Mouse (Mus musculus) intestine, postnatal 0 days (tissue): Measurements from ENCODE around the gene Nod2. TPM values are rescaled to one million over a fixed set of nuclear protein-coding genes. Genes with fewer than 3 reads are reported as not detected.
"Not testable (repeated sequence)": the region's sequence is repeated elsewhere in the genome, so short reads cannot be mapped to it uniquely, and the experiment has no call there.

Experiments
- ATAC-seq: fragments of 200-750 bp; cut with Nextera tagmentation; 2 replicates; pipeline ENCODE4 v1.8.0; 2017; ENCODE audit warnings: mild to moderate bottlenecking, moderate TSS enrichment, moderate library complexity
- H3K27ac ChIP-seq: fragments of 300-500 bp; sonication (generic); 2 replicates; pipeline ENCODE4 v1.5.1; 2014; ENCODE audit warnings: mild to moderate bottlenecking, low read depth, low read length, moderate library complexity
- H3K27me3 ChIP-seq: fragments of 300-500 bp; sonication (generic); replicated peaks from 2 replicates; pipeline ENCODE4 v1.6.1; 2014; ENCODE audit warnings: low read length, mixed read lengths; ENCODE audit not compliant: control insufficient read depth, insufficient read depth
- H3K36me3 ChIP-seq: fragments of 300-500 bp; sonication (generic); 2 replicates; pipeline ENCODE4 v1.6.1; 2014; ENCODE audit warnings: mild to moderate bottlenecking, moderate library complexity; ENCODE audit not compliant: control insufficient read depth, insufficient read depth
- H3K4me1 ChIP-seq: fragments of 300-500 bp; sonication (generic); replicated peaks from 2 replicates; pipeline ENCODE4 v1.6.1; 2014; ENCODE audit warnings: antibody characterized with exemption, low read length, mixed read lengths; ENCODE audit not compliant: control insufficient read depth, insufficient read depth
- H3K4me2 ChIP-seq: fragments of 300-500 bp; sonication (generic); replicated peaks from 2 replicates; pipeline ENCODE4 v1.6.1; 2014; ENCODE audit warnings: low read depth, mild to moderate bottlenecking, moderate library complexity
- H3K4me3 ChIP-seq: fragments of 300-500 bp; sonication (generic); 2 replicates; pipeline ENCODE4 v1.5.1; 2014; ENCODE audit warnings: low read depth, low read length
- H3K9ac ChIP-seq: fragments of 300-500 bp; sonication (generic); 2 replicates; pipeline ENCODE4 v1.6.1; 2014; ENCODE audit warnings: mild to moderate bottlenecking, low read depth, low read length
- H3K9me3 ChIP-seq: fragments of 300-500 bp; sonication (generic); 2 replicates; pipeline ENCODE4 v1.6.1; 2016; ENCODE audit warnings: mixed run types; ENCODE audit not compliant: control insufficient read depth
- CTCF ChIP-seq: sonication (generic); IDR thresholded peaks from 2 replicates; pipeline ENCODE4 v1.5.1; 2016; ENCODE audit warnings: low read depth, mild to moderate bottlenecking, control low read depth, antibody characterized with exemption, moderate library complexity
- WGBS: fragments of 180-500 bp; shearing (Covaris S2); extraction: QIAGEN DNeasy Blood & Tissue Kit; methylation state at CpG from one replicate; pipeline ENCODE4 v1.1.7; 2014; 5-methylcytosine and 5-hydroxymethylcytosine counted together
- polyA plus RNA-seq: library from polyadenylated mRNA; unstranded; fragments of >200 nt; fragmentation: Nextera tagmentation; extraction: Ambion mirVana; gene quantifications from 2 replicates; pipeline ENCODE4 v1.2.1, GENCODE M21; 2015

Nod2 gene
- polyA plus RNA-seq, 1 experiment from 2014 or later: 0.22 TPM

DNA sequence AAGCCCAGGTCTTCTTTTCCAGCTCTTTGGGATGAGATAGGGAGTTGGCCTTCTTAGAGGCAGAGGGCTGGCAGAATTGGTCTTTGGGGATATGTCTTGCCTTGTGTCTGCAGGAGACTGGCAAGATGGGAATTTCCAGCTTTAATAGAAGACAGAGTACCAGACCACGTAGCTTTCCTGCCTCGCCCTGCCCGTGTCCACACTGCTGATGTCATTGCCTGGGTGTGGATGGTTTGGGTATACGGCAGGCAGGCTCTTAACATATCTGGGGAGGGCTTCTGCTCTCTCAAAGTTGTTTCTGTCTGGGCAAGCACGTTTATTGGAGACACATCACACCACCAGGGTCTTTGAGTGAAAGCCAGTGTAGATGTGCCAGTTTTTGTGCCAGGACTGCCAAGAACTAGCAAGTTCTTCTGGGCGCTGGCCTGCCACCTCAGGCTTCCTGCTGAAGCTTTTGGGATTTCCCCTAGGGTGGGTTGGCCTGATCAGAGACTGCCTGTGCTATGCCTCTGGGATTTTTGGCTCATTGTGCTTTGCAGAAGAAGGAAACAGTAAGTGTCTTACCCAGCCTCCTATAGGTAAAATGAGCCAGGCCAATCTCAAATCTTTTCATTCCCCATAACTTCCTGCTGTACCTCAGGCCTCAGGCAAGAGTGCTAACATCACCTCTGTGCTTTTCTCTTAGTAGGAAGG lies 3.0 kb downstream of the Nod2 start:
- Histone ChIP-seq H3K36me3 (no peaks in the 10 kb centered on the region), H3K27ac (no peak overlapping the region), H3K4me2 (no peak overlapping the region), H3K9me3 (no peaks in the 10 kb centered on the region), H3K27me3 (no peaks in the 10 kb centered on the region), H3K4me1 (peaks cover 10% of the 10 kb centered on the region; the same call in 1 of the 2 replicates), H3K9ac (no peak overlapping the region), H3K4me3 (no peak overlapping the region)
- WGBS: 55% methylated on average over 6 of the region's 6 CpGs
- TF ChIP-seq CTCF: no peak
- no peak for ATAC-seq

DNA sequence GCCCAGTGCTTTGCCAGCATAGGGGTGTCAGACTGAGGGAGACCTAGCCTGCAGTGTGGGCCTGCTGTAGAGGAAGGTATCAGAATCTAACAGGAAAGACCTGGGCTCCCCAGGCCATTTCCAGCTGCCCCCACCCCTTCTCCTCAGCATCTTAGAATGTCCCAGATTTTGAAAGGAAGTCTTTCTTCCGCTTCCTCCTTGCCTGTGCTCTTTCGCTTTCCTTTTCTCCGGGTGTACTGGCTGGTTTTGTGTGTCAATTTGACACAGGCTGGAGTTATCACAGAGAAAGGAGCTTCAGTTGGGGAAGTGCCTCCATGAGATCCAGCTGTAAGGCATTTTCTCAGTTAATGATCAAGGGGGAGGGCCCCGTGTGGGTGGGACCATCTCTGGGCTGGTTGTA lies 4.0 kb downstream of the Nod2 start:
- not testable (repeated sequence) for H3K4me2 ChIP-seq, H3K9ac ChIP-seq, ATAC-seq, H3K27me3 ChIP-seq, H3K36me3 ChIP-seq, H3K4me3 ChIP-seq, H3K27ac ChIP-seq, H3K9me3 ChIP-seq
- 52% methylated on average over 4 of the region's 4 CpGs for WGBS
- peaks cover 10% of the 10 kb centered on the region; the same call in 1 of the 2 replicates for H3K4me1 ChIP-seq

DNA sequence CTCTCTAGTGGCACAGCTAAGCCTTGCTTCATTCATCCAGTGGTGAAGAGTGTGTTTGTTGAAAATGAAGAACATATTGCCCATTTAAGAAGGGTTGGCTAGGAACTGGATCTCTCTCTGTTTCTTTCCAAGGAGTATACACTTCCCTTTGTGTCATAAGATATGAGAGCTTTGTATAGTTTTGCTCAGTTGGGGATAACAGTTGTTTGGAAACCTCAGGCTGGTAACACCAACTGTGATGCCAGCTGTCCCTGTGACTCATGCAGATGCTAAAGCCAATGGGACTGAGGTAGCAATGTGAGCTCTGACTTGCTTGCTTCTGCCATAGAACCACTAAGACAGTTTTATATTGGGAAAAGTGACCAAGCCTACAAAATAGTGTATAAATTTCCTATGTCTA lies 8.2 kb downstream of the Nod2 start:
- Histone ChIP-seq H3K4me3 (no peak overlapping the region), H3K9me3 (no peaks in the 10 kb centered on the region), H3K27me3 (no peaks in the 10 kb centered on the region), H3K27ac (no peak overlapping the region), H3K9ac (no peak overlapping the region), H3K4me2 (no peak overlapping the region), H3K4me1 (0 out of 2 replicates have a peak, but pooled peaks cover 3% of the 10 kb centered on the region), H3K36me3 (no peaks in the 10 kb centered on the region)
- ATAC-seq: no peak
- TF ChIP-seq CTCF: no peak

DNA sequence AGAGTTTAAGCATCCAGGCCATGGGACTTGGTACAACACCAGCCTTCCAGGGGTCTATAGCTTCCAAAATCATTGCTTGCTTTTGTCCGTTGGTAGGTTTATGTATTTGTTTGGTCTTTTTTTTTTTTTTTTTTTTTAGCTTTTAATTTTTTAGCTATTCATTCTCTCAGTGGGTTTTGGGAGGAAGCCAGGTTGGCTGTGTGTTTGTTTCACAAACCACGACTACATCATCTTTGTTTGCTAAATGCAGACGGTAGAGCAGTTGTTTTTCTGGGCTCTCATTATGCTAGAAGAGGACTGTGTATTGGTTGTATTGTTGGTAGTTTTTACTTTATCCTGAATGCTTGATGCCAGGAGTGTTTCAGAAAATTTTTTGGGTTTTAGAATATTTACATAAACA lies 12.8 kb downstream of the Nod2 start:
- no peaks in the 10 kb centered on the region for H3K9me3 ChIP-seq
- H3K4me3 ChIP-seq: no peak overlapping the region
- no peaks in the 10 kb centered on the region for H3K36me3 ChIP-seq
- no peaks in the 10 kb centered on the region for H3K4me1 ChIP-seq
- no peak overlapping the region for H3K27ac ChIP-seq
- no peak overlapping the region for H3K4me2 ChIP-seq
- no peak overlapping the region for H3K9ac ChIP-seq
- TF ChIP-seq CTCF: no peak
- H3K27me3 ChIP-seq: no peaks in the 10 kb centered on the region
- no peak for ATAC-seq
- 77% methylated on average over 3 of the region's 3 CpGs for WGBS

DNA sequence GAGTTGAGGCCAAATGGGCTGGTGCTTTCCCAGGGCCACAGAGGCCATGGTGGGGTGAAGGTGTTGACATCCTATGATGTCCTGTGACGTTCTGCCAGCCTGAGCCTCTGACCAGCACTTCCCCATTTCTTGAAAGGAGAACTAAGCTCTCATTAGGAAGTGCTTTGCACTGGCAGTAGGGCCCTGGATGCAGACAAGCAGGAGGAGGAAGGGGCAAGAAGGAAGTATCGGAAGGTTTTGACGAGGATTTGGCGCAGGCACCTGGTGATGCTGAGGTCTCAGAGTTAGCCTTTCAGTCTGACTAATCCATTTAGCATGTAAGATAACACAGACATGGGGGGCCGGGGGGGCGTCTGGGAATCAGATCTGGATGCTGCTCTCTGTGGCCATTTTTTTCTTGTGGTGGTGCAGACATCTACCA lies 15.3 kb downstream of the Nod2 start:
- TF ChIP-seq CTCF: no peak
- Histone ChIP-seq H3K4me2 (no peak overlapping the region), H3K27ac (no peak overlapping the region), H3K9me3 (no peaks in the 10 kb centered on the region), H3K9ac (no peak overlapping the region), H3K27me3 (no peaks in the 10 kb centered on the region), H3K36me3 (no peaks in the 10 kb centered on the region), H3K4me3 (no peak overlapping the region), H3K4me1 (no peaks in the 10 kb centered on the region)
- no peak for ATAC-seq
- 78% methylated on average over 6 of the region's 6 CpGs for WGBS

DNA sequence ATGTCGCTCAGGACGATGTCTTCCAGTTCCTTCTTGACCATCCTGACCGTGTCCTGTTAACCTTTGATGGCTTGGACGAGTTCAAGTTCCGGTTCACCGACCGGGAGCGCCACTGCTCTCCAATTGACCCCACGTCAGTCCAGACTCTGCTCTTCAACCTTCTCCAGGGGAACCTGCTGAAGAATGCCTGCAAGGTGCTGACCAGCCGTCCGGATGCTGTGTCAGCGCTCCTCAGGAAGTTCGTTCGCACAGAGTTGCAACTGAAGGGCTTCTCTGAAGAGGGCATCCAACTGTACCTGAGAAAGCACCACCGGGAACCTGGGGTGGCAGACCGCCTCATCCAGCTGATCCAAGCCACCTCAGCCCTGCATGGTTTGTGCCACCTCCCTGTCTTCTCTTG lies 17.0 kb downstream of the Nod2 start:
- no peak for TF ChIP-seq CTCF
- 90% methylated on average over 16 of the region's 16 CpGs for WGBS
- Histone ChIP-seq H3K4me2 (no peak overlapping the region), H3K4me3 (no peak overlapping the region), H3K27me3 (no peaks in the 10 kb centered on the region), H3K9me3 (no peaks in the 10 kb centered on the region), H3K27ac (no peak overlapping the region), H3K4me1 (no peaks in the 10 kb centered on the region), H3K36me3 (no peaks in the 10 kb centered on the region), H3K9ac (no peak overlapping the region)
- no peak for ATAC-seq

DNA sequence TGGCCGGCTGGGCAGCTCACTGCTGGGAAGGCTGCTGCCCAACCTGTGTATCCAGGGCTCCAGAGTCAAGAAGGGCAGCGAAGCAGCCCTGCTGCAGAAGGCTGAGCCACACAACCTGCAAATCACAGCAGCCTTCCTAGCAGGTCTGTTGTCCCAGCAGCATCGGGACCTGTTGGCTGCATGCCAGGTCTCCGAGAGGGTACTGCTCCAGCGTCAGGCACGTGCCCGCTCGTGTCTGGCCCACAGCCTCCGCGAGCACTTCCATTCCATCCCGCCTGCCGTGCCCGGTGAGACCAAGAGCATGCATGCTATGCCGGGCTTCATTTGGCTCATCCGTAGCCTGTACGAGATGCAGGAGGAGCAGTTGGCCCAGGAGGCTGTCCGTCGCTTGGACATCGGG lies 17.8 kb downstream of the Nod2 start:
- H3K27ac ChIP-seq: no peak overlapping the region
- H3K4me1 ChIP-seq: no peaks in the 10 kb centered on the region
- H3K9me3 ChIP-seq: no peaks in the 10 kb centered on the region
- H3K4me3 ChIP-seq: no peak overlapping the region
- TF ChIP-seq CTCF: no peak
- ATAC-seq: no peak
- WGBS: 84% methylated on average over 19 of the region's 19 CpGs
- H3K27me3 ChIP-seq: no peaks in the 10 kb centered on the region
- H3K4me2 ChIP-seq: no peak overlapping the region
- no peak overlapping the region for H3K9ac ChIP-seq
- H3K36me3 ChIP-seq: no peaks in the 10 kb centered on the region
